Mouse (Mus musculus) adrenal gland, postnatal 25 days (tissue): ENCODE results near the gene Gm2016. TPM values are rescaled to one million over a fixed set of nuclear protein-coding genes. Genes with fewer than 3 reads are reported as not detected.
"Not testable (repeated sequence)": the region's sequence is repeated elsewhere in the genome, so short reads cannot be mapped to it uniquely, and the experiment has no call there.

Experiments
- DNase-seq: peaks from one replicate; pipeline ENCODE4 v3.0.0; 2021; ENCODE audit warnings: mixed read lengths
- long read RNA-seq: library from polyadenylated mRNA; stranded (forward); transcript quantifications from one replicate; pipeline ENCODE4 v2.0.0, GENCODE M21; 2021
- total RNA-seq: library from RNA; stranded (reverse); gene quantifications from 2 replicates; pipeline ENCODE4 v1.2.3, GENCODE M21; 2021

Gene Gm2016
- total RNA-seq, result not detected in 2 replicates
- long read RNA-seq, result 0 reads

DNA sequence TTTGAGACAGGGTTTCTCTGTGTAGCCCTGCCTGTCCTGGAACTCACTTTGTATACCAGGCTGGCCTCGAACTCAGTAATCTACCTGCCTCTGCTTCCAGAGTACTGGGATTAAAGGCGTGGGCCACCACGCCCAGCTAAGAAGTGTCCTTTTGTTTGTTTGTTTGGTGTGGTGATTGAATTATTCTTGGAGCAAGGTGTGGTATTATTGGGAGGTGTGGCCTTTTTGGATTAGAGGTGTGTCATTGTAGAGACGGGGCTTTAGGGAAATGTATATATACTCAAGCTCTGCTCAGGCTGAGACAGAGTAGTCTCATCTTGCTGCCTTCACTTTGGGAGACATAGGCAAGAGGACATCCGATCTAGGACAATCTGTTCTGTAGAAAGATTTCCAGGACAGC is at the start of gene Gm2016:
TSS of gene Gm2016 (plus strand) at position 301 of the 400 bp plus-strand sequence.
- not testable (repeated sequence) for DNase-seq

DNA sequence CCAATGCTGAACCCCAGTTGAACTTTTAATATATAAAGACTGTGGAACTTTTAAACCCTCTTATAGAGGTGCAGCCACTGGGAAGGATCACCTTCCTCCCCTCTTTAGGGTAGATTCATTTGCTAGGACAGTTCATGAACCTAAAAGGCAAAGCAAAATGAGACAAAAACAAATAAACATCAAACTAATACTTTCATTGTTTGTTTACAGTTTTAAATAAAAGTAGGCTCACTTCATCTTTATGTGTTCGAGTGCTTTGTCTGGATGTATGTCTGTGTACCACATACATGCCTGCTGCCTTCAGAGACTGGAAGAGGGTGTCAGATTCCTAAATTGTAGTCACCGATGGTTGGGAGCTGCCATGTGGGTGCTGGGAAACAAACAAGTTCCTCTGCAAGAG is 31.6 kb upstream of the Gm2016 start, which contains the start of gene Gm2001:
TSS of gene Gm2001 (minus strand) at position 101 of the 400 bp plus-strand sequence.
- not testable (repeated sequence) for DNase-seq

DNA sequence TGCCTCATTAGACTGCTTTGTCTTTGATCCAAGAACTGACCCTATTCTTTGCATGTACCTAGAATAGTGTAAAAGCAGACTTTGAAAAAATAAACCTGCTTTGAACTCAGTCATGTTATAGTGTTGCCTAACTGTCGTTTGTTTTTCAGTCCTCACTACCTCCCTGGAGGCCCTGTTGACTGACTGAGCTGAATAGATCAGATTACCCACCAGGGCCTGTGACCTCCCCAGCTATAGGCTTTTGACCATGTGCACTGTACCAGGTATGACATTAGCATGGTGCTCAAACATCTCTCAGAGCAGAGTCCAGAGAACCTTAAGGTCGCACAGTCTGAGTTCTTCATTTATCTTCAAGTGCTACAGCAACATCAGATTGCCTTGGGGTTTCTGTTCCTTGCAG is 23.2 kb upstream of the Gm2016 start:
- DNase-seq, result not testable (repeated sequence)

DNA sequence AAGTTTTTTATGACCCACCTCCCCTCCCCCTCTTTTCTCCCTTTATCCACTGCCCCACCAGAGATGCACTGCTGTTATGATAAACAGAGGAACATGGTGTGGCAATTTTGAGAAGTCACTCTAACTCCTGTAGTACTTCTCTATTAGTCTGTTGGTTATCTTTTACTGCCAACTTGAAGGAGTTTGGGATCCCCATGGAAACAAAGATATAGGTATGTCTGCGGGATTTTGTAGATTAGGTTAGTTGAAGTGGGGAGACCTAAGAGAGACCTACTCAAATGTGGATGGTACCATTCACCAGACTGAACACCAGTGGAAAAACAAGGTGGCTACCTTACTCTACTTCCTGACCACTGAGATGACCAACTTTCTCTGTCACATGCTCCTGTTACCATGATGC is 17.8 kb upstream of the Gm2016 start:
- DNase-seq, result not testable (repeated sequence)

DNA sequence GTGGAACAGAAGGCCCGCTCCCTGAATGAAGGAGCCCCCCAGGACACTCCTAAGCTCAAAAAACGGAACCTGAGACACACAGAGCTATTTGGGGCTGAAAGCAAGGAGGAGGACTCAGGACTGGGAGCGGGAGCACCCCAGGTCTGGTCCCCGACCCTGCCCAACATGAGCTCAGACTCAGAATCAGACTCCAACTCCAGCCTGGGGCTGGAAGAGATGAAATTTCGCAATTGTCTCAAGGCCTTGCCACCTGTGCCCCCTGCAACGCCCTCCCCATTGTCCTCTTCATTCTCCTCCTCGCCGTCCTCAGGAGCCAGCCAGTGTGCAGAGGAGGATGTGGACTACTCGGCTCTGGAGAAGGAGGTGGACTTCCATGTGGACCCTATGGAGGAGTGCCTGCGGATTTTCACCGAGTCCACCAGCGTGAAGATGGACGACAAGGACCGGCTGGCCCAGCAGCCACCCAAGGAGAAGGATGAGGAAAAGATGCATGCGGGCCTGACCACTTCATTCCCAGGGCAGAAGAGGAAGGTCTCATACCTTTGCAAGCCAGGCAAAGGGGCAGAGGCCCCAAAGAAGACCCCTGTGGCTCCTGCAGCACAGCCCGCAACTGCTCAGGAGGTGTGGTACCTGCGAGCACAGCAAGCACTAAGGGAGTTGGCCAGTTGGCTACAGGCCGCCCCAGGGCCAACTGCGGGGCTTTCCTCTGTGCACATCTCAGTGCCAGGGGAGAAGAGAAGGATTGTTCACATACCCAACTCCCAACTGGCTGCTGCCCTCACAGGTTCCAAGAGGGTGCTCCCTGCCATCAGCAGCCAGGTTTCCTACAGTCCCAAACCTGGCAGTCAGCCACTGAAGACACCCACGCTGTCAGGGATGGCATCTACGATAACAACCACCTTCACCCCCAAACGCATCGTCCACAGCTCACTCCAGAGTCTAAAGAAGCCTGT is 11.9 kb upstream of the Gm2016 start:
- peak; percentile 1 for DNase-seq

DNA sequence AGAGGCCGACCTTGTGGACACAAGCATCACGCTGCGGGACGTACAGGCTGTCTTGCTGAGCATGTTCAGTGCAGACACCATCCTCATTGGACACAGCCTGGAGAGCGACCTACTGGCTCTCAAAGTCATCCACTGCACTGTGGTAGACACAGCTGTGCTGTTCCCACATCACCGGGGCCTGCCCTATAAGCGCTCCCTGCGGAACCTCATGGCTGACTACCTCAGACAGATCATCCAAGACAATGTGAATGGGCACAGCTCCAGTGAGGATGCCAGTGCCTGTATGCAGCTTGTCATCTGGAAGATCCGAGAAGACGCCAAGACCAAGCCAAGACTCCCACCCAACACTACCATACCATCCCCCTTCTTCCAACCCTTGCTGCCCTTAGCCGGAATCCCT is 10.2 kb upstream of the Gm2016 start:
- DNase-seq, result peak; percentile 1

DNA sequence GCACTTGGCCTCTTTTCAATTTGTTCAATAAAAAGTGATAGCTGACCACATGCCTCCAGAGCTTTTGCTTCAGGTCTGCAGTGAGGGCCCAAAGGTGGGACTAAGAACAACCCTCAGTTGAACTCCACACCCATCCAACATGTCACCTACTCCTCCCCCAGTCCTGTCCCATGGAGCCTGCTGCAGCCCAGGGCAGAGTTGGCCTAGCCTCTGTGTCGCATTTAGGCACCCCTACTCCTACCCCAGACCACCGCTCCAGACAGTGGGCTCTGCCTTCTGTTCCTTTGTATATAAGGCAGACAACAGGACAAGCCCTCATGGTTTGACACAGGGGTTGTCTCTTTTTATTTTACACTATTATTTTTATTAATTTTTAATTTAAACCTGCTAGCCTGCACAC is 9.8 kb upstream of the Gm2016 start:
- not testable (repeated sequence) for DNase-seq

DNA sequence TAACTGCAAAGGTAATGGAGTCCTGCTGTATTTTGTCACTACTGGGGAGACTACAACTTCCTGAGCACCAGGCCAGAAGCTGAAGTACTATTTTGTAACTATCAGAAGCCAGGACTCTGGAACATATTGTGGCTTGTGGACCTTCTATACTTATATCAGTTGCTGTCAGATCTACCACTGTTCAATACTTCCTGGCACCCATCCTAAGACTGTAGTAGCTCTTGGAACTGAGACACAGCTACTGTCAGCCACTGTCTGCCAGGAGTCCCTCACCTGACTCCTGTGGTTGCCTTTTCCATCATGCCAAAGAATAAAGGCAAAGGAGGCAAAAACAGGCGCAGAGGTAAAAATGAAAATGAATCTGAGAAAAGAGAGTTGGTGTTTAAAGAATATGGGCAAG is 21.2 kb downstream of the Gm2016 start, which contains the start of gene Gm2022:
TSS of gene Gm2022 (plus strand) at position 301 of the 400 bp plus-strand sequence.
- not testable (repeated sequence) for DNase-seq

DNA sequence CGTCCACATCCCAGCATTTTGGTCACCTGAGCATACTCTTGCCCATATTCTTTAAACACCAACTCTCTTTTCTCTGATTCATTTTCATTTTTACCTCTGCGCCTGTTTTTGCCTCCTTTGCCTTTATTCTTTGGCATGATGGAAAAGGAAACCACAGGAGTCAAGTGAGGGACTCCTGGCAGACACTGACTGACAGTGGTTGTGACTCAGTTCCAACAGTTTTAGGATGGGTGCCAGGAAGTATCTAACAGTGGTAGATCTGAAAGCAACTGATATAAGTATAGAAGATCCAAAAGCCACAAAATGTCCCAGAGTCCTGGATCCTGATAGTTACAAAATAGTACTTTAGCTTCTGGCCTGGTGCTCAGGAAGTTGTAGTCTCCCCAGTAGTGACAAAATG is 45.8 kb downstream of the Gm2016 start, which contains the start of gene Gm2035:
TSS of gene Gm2035 (minus strand) at position 137 of the 400 bp plus-strand sequence.
- DNase-seq, result not testable (repeated sequence)

Other genes with a start within 250 kb of the Gm2016 start
- not detected in 2 replicates for gene Gm16381, start 229.5 kb upstream of the Gm2016 start, total RNA-seq
- not detected in 2 replicates for gene Gm21319, start 98.3 kb upstream of the Gm2016 start, total RNA-seq
- gene Gm21936, start 78.6 kb upstream of the Gm2016 start, total RNA-seq, result not detected in 2 replicates
- not detected in 2 replicates for gene BB287469, start 57.5 kb upstream of the Gm2016 start, total RNA-seq
- gene Gm2001, start 31.7 kb upstream of the Gm2016 start, total RNA-seq, result not detected in 2 replicates
- not detected in 2 replicates for gene Gm2022, start 21.3 kb downstream of the Gm2016 start, total RNA-seq
- not detected in 2 replicates for gene Gm2035, start 45.8 kb downstream of the Gm2016 start, total RNA-seq
- not detected in 2 replicates for gene Gm2042, start 80.0 kb downstream of the Gm2016 start, total RNA-seq
- gene Gm2075, start 137.8 kb downstream of the Gm2016 start, total RNA-seq, result not detected in 2 replicates
- not detected in 2 replicates for gene Gm6803, start 144.7 kb downstream of the Gm2016 start, total RNA-seq
- not detected in 2 replicates for gene Gm2056, start 152.9 kb downstream of the Gm2016 start, total RNA-seq
- not detected in 2 replicates for gene Gm16368, start 209.6 kb downstream of the Gm2016 start, total RNA-seq